Mouse (Mus musculus): ENCODE measurements around the gene Adat1. TPM values are rescaled to one million over a fixed set of nuclear protein-coding genes. Genes with fewer than 3 reads are reported as not detected.

Adat1 gene
- polyA plus RNA-seq, 1 experiment from 2014 or later, result 9.8 TPM

GRCm38 (mm10) chr8:111968991-111969390 lies 23.1 kb downstream of the Adat1 start:
- Histone ChIP-seq H3K27me3 (ENCODE audit: insufficient read depth, low read length) (no peaks in the 10 kb centered on the region), H3K4me1 (ENCODE audit: insufficient read depth) (no peaks in the 10 kb centered on the region), H3K4me2 (no peak overlapping the region), H3K36me3 (ENCODE audit: insufficient read depth) (peaks cover 9% of the 10 kb centered on the region; the same call in 1 of the 2 replicates), H3K4me3 (ENCODE audit: low read depth, low read length) (no peak overlapping the region), H3K9me3 (ENCODE audit: low read depth, low read length) (no peaks in the 10 kb centered on the region), H3K9ac (no peak overlapping the region), H3K27ac (ENCODE audit: low read depth) (no peak overlapping the region)
- ATAC-seq (ENCODE audit: insufficient read depth) (no peak), DNase-seq (no peak)
- no peak for TF ChIP-seq CTCF (IDR thresholded peaks at IDR 0.05; ENCODE audit: low read depth)
- whole genome bisulfite sequencing, result 39% methylated on average over 5 of the region's 5 CpGs

- H3K36me3 ChIP-seq (ENCODE audit: insufficient read depth), result peaks cover 9% of the 10 kb centered on the region; the same call in 1 of the 2 replicates
- H3K4me3 ChIP-seq (ENCODE audit: low read depth, low read length), result no peak overlapping the region
- no peak for TF ChIP-seq CTCF (IDR thresholded peaks at IDR 0.05; ENCODE audit: low read depth)
- H3K4me2 ChIP-seq, result no peak overlapping the region
- H3K27ac ChIP-seq (ENCODE audit: low read depth), result no peak overlapping the region
- H3K4me1 ChIP-seq (ENCODE audit: insufficient read depth), result no peaks in the 10 kb centered on the region
- WGBS, result 80% methylated on average over 10 of the region's 10 CpGs
- H3K9me3 ChIP-seq (ENCODE audit: low read depth, low read length), result no peaks in the 10 kb centered on the region
- DNase-seq, result no peak
- no peak for ATAC-seq (ENCODE audit: insufficient read depth)
- no peaks in the 10 kb centered on the region for H3K27me3 ChIP-seq (ENCODE audit: insufficient read depth, low read length)
- no peak overlapping the region for H3K9ac ChIP-seq
These were observed 23.6 kb downstream of the Adat1 start for GRCm38 (mm10) chr8:111968541-111968940.

- Histone ChIP-seq H3K9ac (no peak overlapping the region), H3K9me3 (ENCODE audit: low read depth, low read length) (no peaks in the 10 kb centered on the region)
- WGBS, result 77% methylated on average over 5 of the region's 5 CpGs
These were observed 24.7 kb downstream of the Adat1 start for GRCm38 (mm10) chr8:111967246-111967870.

GRCm38 (mm10) chr8:111964849-111965561 lies 27.1 kb downstream of the Adat1 start:
- Histone ChIP-seq H3K4me2 (no peak overlapping the region), H3K4me3 (ENCODE audit: low read depth, low read length) (no peak overlapping the region), H3K9me3 (ENCODE audit: low read depth, low read length) (no peaks in the 10 kb centered on the region), H3K9ac (no peak overlapping the region), H3K27ac (ENCODE audit: low read depth) (no peak overlapping the region), H3K27me3 (ENCODE audit: insufficient read depth, low read length) (no peaks in the 10 kb centered on the region), H3K4me1 (ENCODE audit: insufficient read depth) (no peaks in the 10 kb centered on the region), H3K36me3 (ENCODE audit: insufficient read depth) (0 out of 2 replicates have a peak, but pooled peaks cover 5% of the 10 kb centered on the region)
- 61% methylated on average over 7 of the region's 7 CpGs for whole genome bisulfite sequencing
- TF ChIP-seq CTCF (IDR thresholded peaks at IDR 0.05; ENCODE audit: low read depth), result no peak
- no peak for DNase-seq
- no peak for ATAC-seq (ENCODE audit: insufficient read depth)

More at GRCm38 (mm10) chr8:111967246-111967870, 24.7 kb downstream of the Adat1 start:
- no peak for ATAC-seq (ENCODE audit: insufficient read depth)
- H3K4me3 ChIP-seq (ENCODE audit: low read depth, low read length), result no peak overlapping the region
- DNase-seq, result no peak
- H3K27me3 ChIP-seq (ENCODE audit: insufficient read depth, low read length), result no peaks in the 10 kb centered on the region
- no peak overlapping the region for H3K4me2 ChIP-seq
- no peak overlapping the region for H3K27ac ChIP-seq (ENCODE audit: low read depth)
- peaks cover 9% of the 10 kb centered on the region; the same call in 1 of the 2 replicates for H3K36me3 ChIP-seq (ENCODE audit: insufficient read depth)
- no peaks in the 10 kb centered on the region for H3K4me1 ChIP-seq (ENCODE audit: insufficient read depth)
- TF ChIP-seq CTCF (IDR thresholded peaks at IDR 0.05; ENCODE audit: low read depth), result no peak

- no peak overlapping the region for H3K9ac ChIP-seq
- H3K36me3 ChIP-seq (ENCODE audit: insufficient read depth), result 0 out of 2 replicates have a peak, but pooled peaks cover 9% of the 10 kb centered on the region
- H3K9me3 ChIP-seq (ENCODE audit: low read depth, low read length), result no peaks in the 10 kb centered on the region
- no peaks in the 10 kb centered on the region for H3K27me3 ChIP-seq (ENCODE audit: insufficient read depth, low read length)
- no peak for TF ChIP-seq CTCF (IDR thresholded peaks at IDR 0.05; ENCODE audit: low read depth)
- no peak overlapping the region for H3K4me2 ChIP-seq
- 39% methylated on average over 5 of the region's 5 CpGs for WGBS
- no peaks in the 10 kb centered on the region for H3K4me1 ChIP-seq (ENCODE audit: insufficient read depth)
- no peak overlapping the region for H3K27ac ChIP-seq (ENCODE audit: low read depth)
- no peak overlapping the region for H3K4me3 ChIP-seq (ENCODE audit: low read depth, low read length)
- ATAC-seq (ENCODE audit: insufficient read depth) (no peak), DNase-seq (no peak)
These were observed 27.8 kb downstream of the Adat1 start for GRCm38 (mm10) chr8:111964351-111964750.

GRCm38 (mm10) chr8:111963546-111963945 lies 28.6 kb downstream of the Adat1 start:
- Histone ChIP-seq H3K27ac (ENCODE audit: low read depth) (no peak overlapping the region), H3K9me3 (ENCODE audit: low read depth, low read length) (no peaks in the 10 kb centered on the region), H3K4me1 (ENCODE audit: insufficient read depth) (no peaks in the 10 kb centered on the region), H3K27me3 (ENCODE audit: insufficient read depth, low read length) (no peaks in the 10 kb centered on the region), H3K9ac (no peak overlapping the region), H3K4me3 (ENCODE audit: low read depth, low read length) (no peak overlapping the region), H3K36me3 (ENCODE audit: insufficient read depth) (0 out of 2 replicates have a peak, but pooled peaks cover 9% of the 10 kb centered on the region), H3K4me2 (no peak overlapping the region)
- no peak for ATAC-seq (ENCODE audit: insufficient read depth)
- TF ChIP-seq CTCF (IDR thresholded peaks at IDR 0.05; ENCODE audit: low read depth), result no peak
- WGBS, result 92% methylated on average over 4 of the region's 4 CpGs
- no peak for DNase-seq

- no peak for TF ChIP-seq CTCF (IDR thresholded peaks at IDR 0.05; ENCODE audit: low read depth)
- Histone ChIP-seq H3K9ac (no peak overlapping the region), H3K4me1 (ENCODE audit: insufficient read depth) (no peaks in the 10 kb centered on the region), H3K27me3 (ENCODE audit: insufficient read depth, low read length) (no peaks in the 10 kb centered on the region), H3K9me3 (ENCODE audit: low read depth, low read length) (no peaks in the 10 kb centered on the region), H3K4me2 (no peak overlapping the region), H3K27ac (ENCODE audit: low read depth) (no peak overlapping the region), H3K4me3 (ENCODE audit: low read depth, low read length) (no peak overlapping the region), H3K36me3 (ENCODE audit: insufficient read depth) (0 out of 2 replicates have a peak, but pooled peaks cover 6% of the 10 kb centered on the region)
- 68% methylated on average over 10 of the region's 10 CpGs for WGBS
- no peak for DNase-seq
- no peak for ATAC-seq (ENCODE audit: insufficient read depth)
These were observed 29.0 kb downstream of the Adat1 start for GRCm38 (mm10) chr8:111963091-111963490.

Measured in lung, embryonic 14.5 days (tissue).